Mouse (Mus musculus) hindbrain, embryonic 10.5 days (tissue): ENCODE measurements around the gene Cryba4. TPM values are rescaled to one million over a fixed set of nuclear protein-coding genes. Genes with fewer than 3 reads are reported as not detected.

ENCODE experiments used
- DNase-seq: peaks from one replicate; pipeline ENCODE4 v3.0.0-alpha.2; 2017; ENCODE audit warnings: low spot score
- H3K27ac ChIP-seq: fragments of 300-500 bp; sonication (generic); 2 replicates; pipeline ENCODE4 v1.5.1; 2016; ENCODE audit warnings: mild to moderate bottlenecking, moderate library complexity
- H3K27me3 ChIP-seq: fragments of 300-500 bp; sonication (generic); 2 replicates; pipeline ENCODE4 v1.6.1; 2016; ENCODE audit warnings: mild to moderate bottlenecking; ENCODE audit not compliant: poor library complexity, insufficient read depth, severe bottlenecking
- H3K36me3 ChIP-seq: fragments of 300-500 bp; sonication (generic); 2 replicates; pipeline ENCODE4 v1.6.1; 2016; ENCODE audit warnings: mild to moderate bottlenecking, moderate library complexity
- H3K4me1 ChIP-seq: fragments of 300-500 bp; sonication (generic); replicated peaks from 2 replicates; pipeline ENCODE4 v1.6.1; 2016; ENCODE audit warnings: mild to moderate bottlenecking
- H3K4me3 ChIP-seq: fragments of 300-500 bp; sonication (generic); 2 replicates; pipeline ENCODE4 v1.5.1; 2016; ENCODE audit warnings: mild to moderate bottlenecking, moderate library complexity
- H3K9me3 ChIP-seq: fragments of 300-500 bp; sonication (generic); 2 replicates; pipeline ENCODE4 v1.6.1; 2016; ENCODE audit warnings: mild to moderate bottlenecking, moderate library complexity
- WGBS: fragments of 180-500 bp; shearing (Covaris S2); methylation state at CpG from one replicate; pipeline ENCODE4 v1.1.7; 2016; 5-methylcytosine and 5-hydroxymethylcytosine counted together
- polyA plus RNA-seq: library from polyadenylated mRNA; unstranded; fragments of >200 nt; fragmentation: Nextera tagmentation; extraction: Ambion mirVana; gene quantifications from 2 replicates; pipeline ENCODE4 v1.2.1, GENCODE M21; 2016

Cryba4 gene
- polyA plus RNA-seq, 1 experiment from 2014 or later, result 1.4 TPM

DNA sequence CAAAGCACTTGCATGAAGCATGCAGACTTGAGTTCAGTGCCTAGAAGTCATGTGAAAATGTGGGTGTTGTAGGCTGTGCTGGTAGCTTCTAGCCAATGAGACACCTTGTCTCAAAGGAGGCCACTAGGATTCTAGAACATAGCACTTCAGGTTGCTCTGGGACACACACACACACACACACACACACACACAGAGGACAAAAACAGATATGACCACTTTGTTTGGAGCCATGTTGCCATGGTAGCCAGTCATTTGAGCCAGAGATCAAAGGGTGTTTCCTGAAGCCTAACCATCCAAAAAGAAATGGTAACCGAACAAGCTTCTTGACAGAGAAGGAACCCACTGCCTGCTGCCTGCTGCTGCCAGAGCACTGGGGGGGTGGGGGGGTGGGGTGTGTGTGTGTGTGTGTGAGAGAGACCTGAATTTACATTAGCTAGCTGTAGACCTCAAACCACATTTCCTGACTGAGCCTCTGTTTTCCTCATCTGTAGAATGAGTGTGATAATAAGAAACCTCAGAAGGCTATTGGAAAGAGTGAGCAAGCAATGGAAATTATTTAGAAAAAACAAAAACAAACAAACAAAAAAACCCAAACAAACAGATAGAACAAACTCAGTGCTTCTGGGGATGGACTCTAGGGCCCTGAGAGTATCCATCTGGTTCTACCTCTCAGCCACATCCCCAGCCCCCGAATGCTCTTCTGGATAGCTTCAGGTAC lies 21.6 kb upstream of the Cryba4 start:
- Histone ChIP-seq H3K36me3 (no peaks in the 10 kb centered on the region), H3K27me3 (peaks cover 30% of the 10 kb centered on the region; the same call in 1 of the 2 replicates), H3K27ac (no peak overlapping the region), H3K9me3 (no peaks in the 10 kb centered on the region), H3K4me3 (no peak overlapping the region), H3K4me1 (peaks cover 75% of the 10 kb centered on the region)
- no peak for DNase-seq
- WGBS, result 45% methylated on average over 2 of the region's 2 CpGs

DNA sequence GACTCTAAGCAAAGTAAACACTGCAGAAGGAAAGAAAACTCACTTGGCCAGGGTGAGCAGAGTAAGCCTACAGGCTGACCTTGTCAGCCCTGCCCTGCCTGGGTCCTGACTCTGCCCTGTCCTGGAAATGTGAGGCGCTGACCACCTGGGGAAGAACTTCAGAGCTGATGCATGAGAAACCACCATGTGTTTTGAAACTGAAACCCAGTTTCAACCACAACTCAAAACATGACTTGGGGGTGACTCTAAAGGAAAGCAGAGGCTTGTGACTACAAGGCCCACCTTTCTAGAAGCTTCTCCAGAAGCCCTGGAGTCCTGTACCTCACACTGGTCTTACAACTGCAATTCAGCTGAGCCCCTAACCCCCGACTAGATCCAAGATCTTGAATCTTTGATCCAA lies 20.6 kb upstream of the Cryba4 start:
- Histone ChIP-seq H3K27ac (peak overlapping the region; percentile 5; the same call in 1 of the 2 replicates), H3K4me1 (peaks cover 67% of the 10 kb centered on the region), H3K9me3 (no peaks in the 10 kb centered on the region), H3K27me3 (peaks cover 39% of the 10 kb centered on the region), H3K36me3 (no peaks in the 10 kb centered on the region), H3K4me3 (no peak overlapping the region)
- no peak for DNase-seq
- 72% methylated on average over 2 of the region's 2 CpGs for WGBS

DNA sequence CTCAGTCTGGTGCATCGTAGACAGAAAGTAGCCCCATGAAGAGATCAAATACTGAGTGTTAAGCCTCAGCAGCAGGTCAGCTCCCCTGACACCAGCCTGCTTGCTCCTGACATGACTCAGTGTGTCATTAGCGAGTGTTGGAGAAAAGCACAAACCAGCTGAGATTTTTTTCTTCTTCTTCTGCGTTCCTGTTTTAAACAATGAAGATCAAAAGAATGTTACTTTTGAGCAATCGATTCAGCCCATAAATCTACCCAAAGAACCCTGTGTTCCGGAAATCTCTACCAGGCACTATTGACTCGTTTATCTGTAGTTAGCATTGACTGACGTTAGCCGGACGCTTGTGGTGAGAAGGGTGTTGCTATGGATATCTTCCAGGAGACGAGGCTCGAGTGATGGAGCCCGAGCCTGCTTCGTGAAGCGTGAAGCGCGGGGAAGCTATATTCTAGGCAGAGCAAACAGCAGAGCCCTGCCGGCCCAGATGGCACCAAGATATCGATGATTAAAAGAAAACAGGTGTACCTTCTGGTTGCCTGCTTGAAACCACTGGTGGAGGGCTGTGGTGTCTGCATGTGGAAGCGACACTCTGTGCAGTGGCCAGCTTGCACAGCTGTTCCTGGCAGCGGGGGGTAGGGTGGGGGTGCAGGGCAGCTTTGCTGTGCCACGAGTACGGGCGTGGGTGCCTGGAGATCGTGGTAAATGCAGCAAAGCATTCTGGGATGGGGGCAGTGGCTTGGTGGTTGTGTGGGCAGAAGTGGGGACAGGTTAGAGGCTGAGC lies 18.6 kb upstream of the Cryba4 start:
- DNase-seq, result no peak
- Histone ChIP-seq H3K27ac (peak overlapping the region; percentile 77), H3K27me3 (peaks cover 58% of the 10 kb centered on the region), H3K36me3 (no peaks in the 10 kb centered on the region), H3K9me3 (no peaks in the 10 kb centered on the region), H3K4me1 (peaks cover 52% of the 10 kb centered on the region), H3K4me3 (no peak overlapping the region)
- WGBS, result 50% methylated on average over 24 of the region's 24 CpGs

DNA sequence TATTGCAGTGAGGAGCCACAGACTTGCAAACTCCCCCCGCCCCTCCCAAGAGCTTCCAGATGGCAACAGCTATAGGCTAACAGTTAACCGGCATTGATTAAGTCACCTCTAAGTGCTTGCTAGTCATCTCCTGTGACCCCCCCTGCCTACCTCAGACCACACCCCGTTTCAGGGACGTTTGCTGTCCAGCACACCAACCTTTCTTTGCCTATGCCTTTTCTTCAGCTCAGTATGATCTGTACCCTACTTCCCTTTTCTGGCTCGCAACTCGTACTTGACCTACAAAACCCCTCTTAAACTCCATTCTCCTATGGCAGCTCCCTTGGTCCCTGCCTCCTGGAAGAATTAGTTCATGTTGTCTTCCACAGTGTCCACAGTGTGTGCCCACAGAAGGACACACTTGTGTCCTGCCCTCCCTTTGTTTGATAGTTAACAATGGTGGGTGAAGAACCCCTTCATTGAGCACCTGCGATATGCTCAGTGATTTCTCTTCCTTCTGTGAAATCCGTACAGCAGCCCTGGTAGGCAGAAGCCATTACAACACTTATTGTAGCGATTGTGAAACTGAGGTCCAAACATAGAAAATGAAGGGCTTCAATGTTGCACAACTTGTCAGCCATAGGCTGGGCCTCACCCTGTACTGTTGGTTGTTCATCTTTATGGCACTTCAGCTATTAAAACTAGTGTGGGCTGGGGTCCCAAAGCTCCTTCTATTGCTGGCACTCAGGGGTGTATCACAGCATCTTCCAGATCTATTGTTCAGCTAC lies 13.9 kb upstream of the Cryba4 start:
- Histone ChIP-seq H3K36me3 (no peaks in the 10 kb centered on the region), H3K9me3 (no peaks in the 10 kb centered on the region), H3K27me3 (peaks cover 50% of the 10 kb centered on the region), H3K27ac (peak overlapping the region; percentile 51), H3K4me1 (peaks cover 30% of the 10 kb centered on the region), H3K4me3 (peak overlapping the region; percentile 26; the same call in 1 of the 2 replicates)
- 68% methylated on average over 9 of the region's 9 CpGs for WGBS
- DNase-seq, result no peak

DNA sequence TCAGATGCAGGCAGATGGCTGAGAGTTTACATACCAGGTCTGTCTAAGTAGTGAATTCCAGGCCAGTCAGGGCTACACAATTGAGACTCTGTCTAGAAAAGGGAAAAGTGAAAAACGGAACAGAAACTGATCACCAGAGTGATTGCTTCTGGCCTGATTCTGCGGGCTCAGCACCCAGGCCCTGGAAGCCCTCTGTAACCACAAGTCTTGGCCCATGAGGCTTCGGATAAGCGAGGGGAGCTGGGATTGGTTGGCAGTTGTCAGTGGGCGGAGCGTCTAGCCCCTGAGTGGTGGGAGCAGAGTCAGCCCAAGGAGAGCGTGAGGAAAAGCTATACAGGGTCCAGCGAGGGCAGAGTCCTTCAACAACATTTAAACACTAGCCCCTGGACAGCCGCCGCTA lies 13.2 kb upstream of the Cryba4 start:
- Histone ChIP-seq H3K4me1 (peaks cover 23% of the 10 kb centered on the region), H3K4me3 (peak overlapping the region; percentile 26), H3K36me3 (no peaks in the 10 kb centered on the region), H3K9me3 (no peaks in the 10 kb centered on the region), H3K27me3 (peaks cover 48% of the 10 kb centered on the region), H3K27ac (peak overlapping the region; percentile 51)
- DNase-seq, result peak; percentile 55
- 8% methylated on average over 10 of the region's 10 CpGs for WGBS

DNA sequence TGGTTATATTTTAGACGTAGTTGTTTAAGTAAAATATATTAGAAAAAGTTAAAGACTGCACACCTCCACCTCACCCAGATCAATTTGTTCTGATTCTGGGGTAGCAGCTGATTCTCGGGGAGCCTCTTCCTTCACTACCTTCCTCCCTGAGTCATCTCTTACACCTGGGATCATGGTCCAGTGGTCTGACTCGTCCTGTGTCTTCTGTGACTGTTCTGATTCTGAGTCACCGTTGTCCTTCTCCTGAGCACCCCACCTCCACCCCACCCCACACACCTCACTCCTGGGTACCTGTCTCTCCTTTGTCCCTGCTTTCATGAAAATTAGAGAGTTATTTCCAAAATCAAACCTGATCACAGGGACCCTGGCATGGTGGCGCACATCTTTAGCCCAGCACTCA lies 12.8 kb upstream of the Cryba4 start:
- Histone ChIP-seq H3K27me3 (peaks cover 47% of the 10 kb centered on the region), H3K27ac (peak overlapping the region; percentile 51; the same call in 1 of the 2 replicates), H3K36me3 (no peaks in the 10 kb centered on the region), H3K4me3 (no peak overlapping the region), H3K9me3 (no peaks in the 10 kb centered on the region), H3K4me1 (peaks cover 19% of the 10 kb centered on the region)
- WGBS, result 85% methylated on average over 5 of the region's 5 CpGs
- no peak for DNase-seq

DNA sequence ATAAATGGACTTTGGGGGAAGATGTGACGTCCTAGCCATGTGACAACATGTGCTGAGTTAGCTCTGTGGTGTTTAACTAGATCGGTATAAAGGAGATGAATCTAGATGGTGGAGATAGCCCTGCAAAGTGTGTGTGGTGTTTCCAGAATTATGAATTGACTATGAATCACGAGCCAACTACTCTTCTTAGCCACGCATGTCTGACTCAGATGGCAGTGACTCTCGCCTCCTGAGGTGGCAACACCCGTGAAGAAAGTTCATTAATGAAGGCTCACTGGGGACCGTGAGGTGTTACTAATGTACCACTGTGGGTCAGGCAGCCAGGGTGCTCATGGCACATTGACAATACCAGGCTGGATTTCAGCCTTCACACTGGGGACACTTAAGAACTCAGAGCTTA lies 11.8 kb upstream of the Cryba4 start:
- DNase-seq, result no peak
- Histone ChIP-seq H3K4me3 (no peak overlapping the region), H3K36me3 (no peaks in the 10 kb centered on the region), H3K4me1 (peaks cover 16% of the 10 kb centered on the region), H3K9me3 (no peaks in the 10 kb centered on the region), H3K27me3 (peaks cover 40% of the 10 kb centered on the region), H3K27ac (no peak overlapping the region)
- 91% methylated on average over 7 of the region's 7 CpGs for WGBS

DNA sequence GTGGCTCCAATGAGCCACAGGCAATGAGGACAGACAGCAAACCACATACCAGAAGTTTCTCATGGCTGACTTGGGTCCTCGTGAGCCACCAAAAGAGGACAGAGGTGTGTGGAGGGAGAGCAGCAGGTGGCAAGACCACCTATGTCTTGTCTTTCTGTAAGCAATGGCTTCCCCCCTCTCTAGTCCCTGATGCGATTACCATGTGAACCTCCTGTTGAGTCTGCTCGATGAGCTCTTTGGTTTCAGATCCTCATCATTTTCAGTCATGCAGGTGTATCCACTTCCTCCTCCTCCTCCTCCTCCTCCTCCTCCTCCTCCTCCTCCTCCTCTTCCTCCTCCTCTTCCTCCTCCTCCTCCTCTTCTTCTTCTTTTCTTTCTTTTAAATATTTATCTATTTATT lies 8.5 kb upstream of the Cryba4 start:
- no peaks in the 10 kb centered on the region for H3K9me3 ChIP-seq
- no peak for DNase-seq
- H3K4me1 ChIP-seq, result peaks cover 8% of the 10 kb centered on the region
- H3K27me3 ChIP-seq, result peaks cover 8% of the 10 kb centered on the region; the same call in 1 of the 2 replicates
- WGBS, result 72% methylated on average over 3 of the region's 3 CpGs
- H3K36me3 ChIP-seq, result no peaks in the 10 kb centered on the region
- no peak overlapping the region for H3K4me3 ChIP-seq
- H3K27ac ChIP-seq, result no peak overlapping the region

DNA sequence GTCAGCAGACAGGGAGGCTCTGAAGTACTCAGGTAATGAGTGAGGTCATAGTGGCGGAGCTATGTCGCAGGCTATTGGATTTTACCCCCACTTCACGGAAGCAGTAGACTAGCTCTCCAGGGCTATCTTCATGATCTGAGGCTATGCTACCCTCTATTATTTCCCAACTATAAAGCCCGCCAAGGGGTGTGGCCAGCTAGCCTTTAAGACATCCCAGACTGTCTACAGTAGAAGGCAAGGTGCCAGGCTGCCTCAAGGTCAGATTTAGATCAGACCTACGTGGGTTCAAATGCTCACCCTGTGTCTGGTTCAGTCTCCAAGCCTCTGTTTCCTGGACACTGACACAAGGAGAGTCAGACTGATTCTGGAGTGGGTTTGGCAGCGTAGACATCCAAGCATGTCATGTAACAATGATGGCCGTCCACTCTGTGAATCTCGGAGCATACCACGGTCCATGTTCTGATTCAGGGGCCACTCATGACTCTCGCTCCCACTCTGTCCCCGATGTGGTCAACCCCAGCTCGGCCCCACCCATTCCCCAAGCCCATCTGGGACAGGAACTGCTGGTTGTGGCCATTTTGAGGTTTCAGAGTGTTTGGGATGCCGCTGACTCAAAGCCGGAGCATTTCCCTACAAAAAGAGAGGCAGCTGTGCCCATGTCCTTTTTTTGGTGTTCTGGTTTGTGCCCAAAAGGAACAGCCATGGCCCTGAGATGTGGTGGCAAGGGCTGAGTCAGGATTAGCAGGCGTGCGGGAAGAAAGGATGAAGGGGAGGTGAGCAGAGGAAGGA lies 7.7 kb upstream of the Cryba4 start:
- H3K4me3 ChIP-seq, result no peak overlapping the region
- no peak overlapping the region for H3K27ac ChIP-seq
- WGBS, result 92% methylated on average over 16 of the region's 16 CpGs

DNA sequence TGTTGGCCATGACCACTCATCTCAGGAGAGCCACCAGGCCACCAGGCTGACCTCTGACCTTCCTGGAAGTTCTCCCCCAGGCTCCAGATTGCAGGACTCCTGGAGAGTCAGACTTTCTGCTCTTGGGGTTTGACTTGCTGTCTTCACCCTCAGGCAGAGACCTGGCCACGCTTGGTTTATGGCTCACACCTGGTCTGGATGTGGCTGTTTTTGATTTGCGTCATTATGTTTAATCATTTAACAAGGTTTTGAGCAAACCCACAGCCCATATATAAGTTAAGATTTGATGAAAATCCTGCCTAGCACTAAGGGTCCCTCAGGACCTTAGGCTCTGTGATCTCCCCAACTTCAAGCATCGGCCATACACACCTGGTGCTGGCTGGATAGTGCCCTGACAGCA lies 5.6 kb upstream of the Cryba4 start:
- H3K4me3 ChIP-seq, result no peak overlapping the region
- H3K27ac ChIP-seq, result no peak overlapping the region
- H3K27me3 ChIP-seq, result peaks cover 12% of the 10 kb centered on the region; the same call in 1 of the 2 replicates
- H3K9me3 ChIP-seq, result no peaks in the 10 kb centered on the region
- no peaks in the 10 kb centered on the region for H3K36me3 ChIP-seq
- peaks cover 6% of the 10 kb centered on the region for H3K4me1 ChIP-seq
- WGBS, result 85% methylated on average over 3 of the region's 3 CpGs
- no peak for DNase-seq

More for the DNA sequence above, 7.7 kb upstream of the Cryba4 start:
- Histone ChIP-seq H3K27me3 (peaks cover 6% of the 10 kb centered on the region; the same call in 1 of the 2 replicates), H3K4me1 (peaks cover under 1% of the 10 kb centered on the region; the same call in 1 of the 2 replicates), H3K36me3 (no peaks in the 10 kb centered on the region), H3K9me3 (no peaks in the 10 kb centered on the region)
- DNase-seq, result no peak

DNA sequence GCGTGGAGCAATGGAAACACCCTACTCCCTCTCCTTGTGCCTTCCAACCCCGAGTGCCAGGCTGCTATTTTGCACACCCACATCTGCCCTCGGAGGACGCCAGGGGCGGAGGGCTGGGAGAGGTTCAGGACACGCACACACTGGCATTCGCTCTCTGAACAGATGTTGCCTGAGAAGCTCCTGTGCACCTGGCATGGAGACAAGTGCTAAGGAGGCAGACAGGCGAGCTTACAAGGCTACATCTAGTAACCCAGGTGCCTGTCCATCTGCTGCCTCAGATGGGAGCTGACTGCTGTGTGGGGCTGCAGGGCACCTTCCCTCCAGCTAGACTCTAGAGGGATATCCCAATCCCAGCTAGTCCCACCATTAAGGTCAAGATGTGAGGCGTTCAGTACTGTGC lies 4.1 kb upstream of the Cryba4 start:
- H3K27ac ChIP-seq, result no peak overlapping the region
- no peak for DNase-seq
- H3K9me3 ChIP-seq, result no peaks in the 10 kb centered on the region
- H3K4me1 ChIP-seq, result peaks cover 11% of the 10 kb centered on the region
- 81% methylated on average over 9 of the region's 9 CpGs for WGBS
- H3K27me3 ChIP-seq, result peaks cover 12% of the 10 kb centered on the region; the same call in 1 of the 2 replicates
- H3K4me3 ChIP-seq, result no peak overlapping the region
- no peaks in the 10 kb centered on the region for H3K36me3 ChIP-seq

DNA sequence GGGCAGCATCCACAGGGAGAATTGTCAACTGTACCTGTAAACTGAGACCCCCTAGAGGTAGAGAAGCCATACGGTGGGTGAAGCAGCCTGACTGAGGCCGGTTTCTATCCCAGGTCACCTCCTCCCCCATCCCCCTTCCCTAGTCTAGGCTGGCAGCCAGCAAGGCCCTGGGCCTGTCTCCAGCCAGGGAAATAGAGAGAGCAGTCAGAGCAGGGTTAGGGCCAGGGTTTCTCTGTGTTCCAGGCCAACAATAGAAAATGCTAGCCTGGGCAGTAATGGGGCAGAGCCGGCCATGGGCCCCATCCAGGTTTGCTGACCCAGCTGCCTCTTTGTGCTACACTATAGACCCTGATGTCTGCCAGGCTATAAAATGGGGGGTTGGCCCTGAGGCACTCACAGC lies 3.1 kb upstream of the Cryba4 start, which contains the start of gene Crybb1:
Gene Crybb1 (plus strand): TSS at position 390 of the 400 bp plus-strand sequence.
- no peak within 1 kb of the TSS for H3K4me3 ChIP-seq
- 56% methylated on average over 3 of the region's 3 CpGs for WGBS
- H3K27me3 ChIP-seq, result peaks cover 16% of the 10 kb centered on the region; the same call in 1 of the 2 replicates
- no peaks in the 10 kb centered on the region for H3K9me3 ChIP-seq
- DNase-seq, result no peak
- H3K4me1 ChIP-seq, result peaks cover 11% of the 10 kb centered on the region
- no peak within 1 kb of the TSS for H3K27ac ChIP-seq
- H3K36me3 ChIP-seq, result no peaks in the 10 kb centered on the region
